Mouse (Mus musculus) hindbrain, embryonic 16.5 days (tissue): ENCODE measurements around the gene Lax1. TPM values are rescaled to one million over a fixed set of nuclear protein-coding genes. Genes with fewer than 3 reads are reported as not detected.

ENCODE experiments used
- ATAC-seq: fragments of 200-750 bp; cut with Nextera tagmentation; 2 replicates; pipeline ENCODE4 v1.8.0; 2017; ENCODE audit warnings: moderate TSS enrichment, moderate library complexity
- H3K27ac ChIP-seq: fragments of 300-500 bp; sonication (generic); 2 replicates; pipeline ENCODE4 v1.5.1; 2014; ENCODE audit warnings: low read depth, mild to moderate bottlenecking, control low read depth, low read length, moderate library complexity
- H3K27me3 ChIP-seq: fragments of 300-500 bp; sonication (generic); replicated peaks from 2 replicates; pipeline ENCODE4 v1.6.1; 2014; ENCODE audit warnings: low read length; ENCODE audit not compliant: control insufficient read depth, insufficient read depth
- H3K36me3 ChIP-seq: fragments of 300-500 bp; sonication (generic); 2 replicates; pipeline ENCODE4 v1.6.1; 2014; ENCODE audit warnings: mild to moderate bottlenecking, low read length, moderate library complexity, mixed read lengths; ENCODE audit not compliant: control insufficient read depth, insufficient read depth
- H3K4me1 ChIP-seq: fragments of 300-500 bp; sonication (generic); 2 replicates; pipeline ENCODE4 v1.6.1; 2014; ENCODE audit warnings: low read depth, low read length; ENCODE audit not compliant: control insufficient read depth, insufficient read depth
- H3K4me2 ChIP-seq: fragments of 300-500 bp; sonication (generic); 2 replicates; pipeline ENCODE4 v1.6.1; 2014; ENCODE audit warnings: mild to moderate bottlenecking, low read length, control low read depth, moderate library complexity
- H3K4me3 ChIP-seq: fragments of 300-500 bp; sonication (generic); 2 replicates; pipeline ENCODE4 v1.5.1; 2014; ENCODE audit warnings: mild to moderate bottlenecking, low read length, control low read depth, moderate library complexity
- H3K9ac ChIP-seq: fragments of 300-500 bp; sonication (generic); 2 replicates; pipeline ENCODE4 v1.6.1; 2014; ENCODE audit warnings: low read depth, mild to moderate bottlenecking, control low read depth, low read length, moderate library complexity
- H3K9me3 ChIP-seq: fragments of 300-500 bp; sonication (generic); 2 replicates; pipeline ENCODE4 v1.6.1; 2014; ENCODE audit warnings: mild to moderate bottlenecking, low read length, moderate library complexity; ENCODE audit not compliant: control insufficient read depth
- WGBS: fragments of 180-500 bp; shearing (Covaris S2); extraction: QIAGEN DNeasy Blood & Tissue Kit; methylation state at CpG from one replicate; pipeline ENCODE4 v1.1.7; 2014; 5-methylcytosine and 5-hydroxymethylcytosine counted together
- polyA plus RNA-seq: library from polyadenylated mRNA; unstranded; fragments of >200 nt; fragmentation: Nextera tagmentation; extraction: Ambion mirVana; gene quantifications from 2 replicates; pipeline ENCODE4 v1.2.1, GENCODE M21; 2015

Lax1 gene
- polyA plus RNA-seq, 1 experiment from 2014 or later = not detected

DNA sequence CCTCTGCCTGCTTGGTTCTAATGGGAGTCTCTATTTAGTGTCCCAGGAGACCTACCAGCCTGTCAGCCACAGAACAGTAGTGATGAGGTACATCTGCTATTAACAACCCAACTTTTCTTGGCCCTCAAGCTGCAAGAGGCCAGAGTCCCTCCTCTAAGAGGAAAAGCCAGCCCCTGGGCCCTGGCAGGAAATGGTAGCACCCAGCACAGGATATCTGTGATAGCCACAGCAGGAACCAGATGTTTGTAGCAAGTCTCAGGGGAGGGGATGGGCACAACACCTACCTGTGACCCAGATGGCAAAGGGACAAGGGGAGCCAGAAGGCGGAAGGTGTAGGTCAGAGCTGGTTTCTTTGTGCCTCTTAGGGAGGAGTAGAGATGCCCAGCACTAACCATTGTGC lies 5.0 kb upstream of the Lax1 start:
- no peaks in the 10 kb centered on the region for H3K27me3 ChIP-seq
- H3K4me1 ChIP-seq = peaks cover 2% of the 10 kb centered on the region; the same call in 1 of the 2 replicates
- no peak for ATAC-seq
- no peaks in the 10 kb centered on the region for H3K9me3 ChIP-seq
- 100% methylated on average over 1 of the region's 1 CpGs for WGBS
- H3K4me3 ChIP-seq = no peak overlapping the region
- H3K36me3 ChIP-seq = no peaks in the 10 kb centered on the region
- no peak overlapping the region for H3K4me2 ChIP-seq
- no peak overlapping the region for H3K27ac ChIP-seq
- no peak overlapping the region for H3K9ac ChIP-seq

- H3K27ac ChIP-seq = no peak overlapping the region
- no peaks in the 10 kb centered on the region for H3K9me3 ChIP-seq
- H3K9ac ChIP-seq = no peak overlapping the region
- no peak overlapping the region for H3K4me2 ChIP-seq
- 5% methylated on average over 1 of the region's 1 CpGs for WGBS
- peaks cover 2% of the 10 kb centered on the region; the same call in 1 of the 2 replicates for H3K4me1 ChIP-seq
- H3K27me3 ChIP-seq = no peaks in the 10 kb centered on the region
- no peaks in the 10 kb centered on the region for H3K36me3 ChIP-seq
- H3K4me3 ChIP-seq = no peak overlapping the region
- ATAC-seq = no peak
These were observed 4.4 kb upstream of the Lax1 start for GRCm38 (mm10) chr1:133694301-133694700.

DNA sequence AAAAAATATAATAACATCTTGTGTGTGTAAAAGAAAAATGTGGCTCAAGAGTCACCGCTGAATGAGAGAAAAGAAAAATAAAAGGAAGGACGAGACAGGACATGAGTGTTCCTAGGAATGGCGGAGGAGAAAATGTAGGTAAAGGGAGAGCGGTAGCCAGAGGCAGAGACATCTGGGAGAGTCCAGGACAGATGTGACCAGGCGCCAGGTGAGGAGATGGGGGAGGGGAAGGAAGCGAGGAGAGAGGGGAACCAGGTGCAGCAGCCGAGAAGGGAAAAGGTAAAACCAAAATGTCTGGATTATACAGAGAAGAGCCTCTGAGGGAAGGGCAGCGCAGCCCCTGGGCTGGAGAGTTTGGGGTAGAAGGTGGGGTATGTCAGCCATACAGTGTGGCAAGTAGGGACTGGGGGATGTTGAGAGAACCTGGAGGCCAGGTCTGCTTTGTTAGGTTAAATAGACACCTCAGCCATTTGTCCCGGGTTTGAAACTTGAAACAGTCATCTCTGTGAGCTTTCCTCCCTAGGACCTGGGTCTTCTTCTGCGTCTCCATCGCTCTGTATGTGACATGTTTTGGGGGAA lies 3.7 kb upstream of the Lax1 start:
- H3K4me3 ChIP-seq = no peak overlapping the region
- no peak overlapping the region for H3K9ac ChIP-seq
- no peaks in the 10 kb centered on the region for H3K27me3 ChIP-seq
- WGBS = 73% methylated on average over 11 of the region's 11 CpGs
- no peak for ATAC-seq
- H3K36me3 ChIP-seq = no peaks in the 10 kb centered on the region
- H3K4me2 ChIP-seq = no peak overlapping the region
- no peaks in the 10 kb centered on the region for H3K9me3 ChIP-seq
- no peak overlapping the region for H3K27ac ChIP-seq
- H3K4me1 ChIP-seq = peaks cover 2% of the 10 kb centered on the region; the same call in 1 of the 2 replicates

DNA sequence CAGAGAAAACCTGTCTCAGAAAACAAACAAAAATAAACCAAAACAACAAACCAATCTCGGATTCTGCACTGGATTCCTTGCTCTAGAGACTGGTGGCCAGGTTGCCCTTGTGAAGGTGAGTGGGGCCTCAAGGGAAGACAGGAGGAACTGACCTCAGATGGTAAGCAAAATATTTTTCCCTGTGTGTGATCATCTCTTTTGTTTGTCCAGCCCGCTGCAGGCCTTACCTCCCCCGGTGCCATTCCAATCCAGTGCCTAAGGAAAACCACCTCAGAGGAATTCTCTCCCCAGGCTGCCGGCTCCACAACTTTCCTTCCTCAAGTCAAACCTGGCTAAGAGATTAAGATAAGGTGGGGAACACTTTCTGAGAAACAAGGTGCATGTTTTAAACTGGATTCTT lies 2.3 kb upstream of the Lax1 start:
- no peak for ATAC-seq
- WGBS = 51% methylated on average over 4 of the region's 4 CpGs
- no peaks in the 10 kb centered on the region for H3K36me3 ChIP-seq

DNA sequence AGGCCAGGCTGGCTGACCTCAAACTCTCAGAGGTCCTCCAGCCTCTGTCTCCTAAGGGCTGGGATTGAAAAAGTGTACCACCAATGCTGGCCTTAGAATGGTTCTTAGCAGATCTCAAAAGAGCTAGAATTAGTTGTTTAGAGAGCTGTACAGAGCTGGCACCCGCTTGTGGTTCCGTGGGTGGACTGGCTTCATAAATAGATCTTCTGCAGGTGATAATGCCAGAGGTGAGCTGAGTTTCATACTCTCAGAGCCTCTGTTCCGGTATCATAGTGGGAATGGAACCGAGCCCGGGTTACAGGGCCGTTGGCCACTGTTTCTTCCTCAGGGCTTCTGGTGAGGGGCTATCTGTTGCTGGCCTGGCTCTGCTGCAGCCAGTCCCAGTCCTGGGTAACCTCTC lies 1.1 kb upstream of the Lax1 start:
- WGBS = 98% methylated on average over 6 of the region's 6 CpGs
- peaks cover 2% of the 10 kb centered on the region; the same call in 1 of the 2 replicates for H3K4me1 ChIP-seq
- H3K36me3 ChIP-seq = no peaks in the 10 kb centered on the region
- no peak overlapping the region for H3K27ac ChIP-seq
- no peak overlapping the region for H3K4me3 ChIP-seq
- no peaks in the 10 kb centered on the region for H3K9me3 ChIP-seq
- no peak overlapping the region for H3K9ac ChIP-seq
- H3K27me3 ChIP-seq = no peaks in the 10 kb centered on the region
- no peak overlapping the region for H3K4me2 ChIP-seq
- ATAC-seq = no peak

More for the DNA sequence above, 2.3 kb upstream of the Lax1 start:
- H3K27me3 ChIP-seq = no peaks in the 10 kb centered on the region
- H3K27ac ChIP-seq = no peak overlapping the region
- no peak overlapping the region for H3K4me2 ChIP-seq
- H3K4me3 ChIP-seq = no peak overlapping the region
- no peak overlapping the region for H3K9ac ChIP-seq
- H3K9me3 ChIP-seq = no peaks in the 10 kb centered on the region
- peaks cover 2% of the 10 kb centered on the region; the same call in 1 of the 2 replicates for H3K4me1 ChIP-seq

GRCm38 (mm10) chr1:133688301-133688700 lies 1.6 kb downstream of the Lax1 start:
- Histone ChIP-seq H3K4me1 (no peaks in the 10 kb centered on the region), H3K4me3 (no peak overlapping the region), H3K9me3 (no peaks in the 10 kb centered on the region), H3K4me2 (no peak overlapping the region), H3K27me3 (no peaks in the 10 kb centered on the region), H3K36me3 (no peaks in the 10 kb centered on the region), H3K9ac (no peak overlapping the region), H3K27ac (no peak overlapping the region)
- 77% methylated on average over 7 of the region's 7 CpGs for WGBS
- no peak for ATAC-seq

GRCm38 (mm10) chr1:133685749-133686519 lies 4.0 kb downstream of the Lax1 start:
- H3K36me3 ChIP-seq = no peaks in the 10 kb centered on the region
- no peak overlapping the region for H3K4me3 ChIP-seq
- no peaks in the 10 kb centered on the region for H3K4me1 ChIP-seq
- no peak for ATAC-seq
- WGBS = 67% methylated on average over 10 of the region's 10 CpGs
- no peak overlapping the region for H3K4me2 ChIP-seq
- no peaks in the 10 kb centered on the region for H3K9me3 ChIP-seq
- no peaks in the 10 kb centered on the region for H3K27me3 ChIP-seq
- no peak overlapping the region for H3K9ac ChIP-seq
- no peak overlapping the region for H3K27ac ChIP-seq

DNA sequence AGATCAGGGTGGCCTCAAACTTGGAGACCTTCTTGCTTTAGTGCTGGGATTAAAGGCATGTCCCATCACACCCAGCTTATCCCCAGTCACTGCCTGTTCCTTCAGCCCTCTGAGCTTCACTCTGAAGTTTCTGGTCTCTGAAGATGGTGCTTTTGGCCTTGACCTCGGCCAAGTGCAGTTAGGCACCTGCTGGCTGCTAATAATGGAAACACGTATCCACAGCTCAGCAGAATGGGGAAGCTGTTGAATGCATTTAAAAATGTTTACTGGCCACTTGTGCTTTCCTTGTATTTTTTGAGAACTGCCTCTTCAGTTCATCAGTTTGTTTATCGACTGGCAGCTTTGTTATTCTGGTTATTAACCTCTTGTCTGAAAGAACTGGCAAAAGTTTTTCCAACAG lies 18.1 kb downstream of the Lax1 start:
- 72% methylated on average over 3 of the region's 3 CpGs for WGBS
- H3K9ac ChIP-seq = no peak overlapping the region
- no peaks in the 10 kb centered on the region for H3K27me3 ChIP-seq
- H3K9me3 ChIP-seq = no peaks in the 10 kb centered on the region
- H3K4me1 ChIP-seq = no peaks in the 10 kb centered on the region
- H3K4me3 ChIP-seq = no peak overlapping the region
- no peak overlapping the region for H3K27ac ChIP-seq
- no peak for ATAC-seq
- no peaks in the 10 kb centered on the region for H3K36me3 ChIP-seq
- H3K4me2 ChIP-seq = no peak overlapping the region

DNA sequence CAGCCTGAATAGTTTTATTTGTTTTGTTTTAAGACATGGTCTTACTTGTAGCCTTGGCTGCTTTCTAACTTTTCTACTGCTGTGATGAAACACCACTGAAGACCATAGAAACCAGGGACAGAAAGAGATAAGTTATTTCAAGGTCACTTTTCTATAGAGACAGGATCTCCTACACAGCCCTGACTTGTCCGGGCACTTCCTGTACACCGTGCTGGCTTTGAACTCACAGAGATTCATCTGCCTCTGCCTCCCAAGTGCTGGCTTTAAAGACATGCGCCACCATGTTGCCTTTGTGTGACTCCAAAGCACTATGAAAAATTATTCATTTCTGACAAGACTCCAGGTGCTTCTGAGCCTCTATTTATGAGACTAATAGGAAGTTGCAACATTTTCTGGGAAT lies 18.6 kb downstream of the Lax1 start:
- no peak overlapping the region for H3K4me3 ChIP-seq
- no peak overlapping the region for H3K9ac ChIP-seq
- H3K27me3 ChIP-seq = no peaks in the 10 kb centered on the region
- H3K27ac ChIP-seq = no peak overlapping the region
- H3K4me2 ChIP-seq = no peak overlapping the region
- no peaks in the 10 kb centered on the region for H3K4me1 ChIP-seq
- 92% methylated on average over 3 of the region's 3 CpGs for WGBS
- H3K36me3 ChIP-seq = no peaks in the 10 kb centered on the region
- no peaks in the 10 kb centered on the region for H3K9me3 ChIP-seq
- ATAC-seq = no peak
